Mouse (Mus musculus): ENCODE data around the gene Srrm1.

DNA sequence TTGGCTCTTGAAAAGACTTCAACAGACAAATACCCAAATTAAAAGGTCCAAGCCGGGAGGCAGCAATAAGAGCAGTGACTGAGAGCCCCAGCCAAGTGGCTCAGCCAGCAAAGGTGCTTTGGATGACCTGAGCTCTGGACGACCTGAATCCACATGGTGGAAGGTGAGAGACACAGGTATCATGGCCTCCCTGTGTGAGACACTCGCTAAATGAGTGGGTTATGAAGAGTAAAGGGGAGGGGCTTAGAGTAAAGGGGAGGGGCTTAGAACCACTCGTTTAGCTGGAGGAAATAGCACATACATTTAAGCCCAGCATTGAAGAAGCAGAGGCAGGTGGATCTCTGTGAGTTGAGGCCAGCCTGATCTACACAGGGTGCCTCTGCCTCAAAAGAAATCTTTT lies 69.7 kb downstream of the Srrm1 start:
- no peak for TF ChIP-seq CTCF (IDR thresholded peaks at IDR 0.05; ENCODE audit: low read depth, low read length)
- TF ChIP-seq POLR2AphosphoS5 (IDR thresholded peaks at IDR 0.05; ENCODE audit: insufficient replicate concordance, low read depth, low read length) = no peak
